Mouse (Mus musculus) megakaryocyte, embryonic 14.5 days (primary cell): ENCODE data around the gene Colgalt1. TPM values are rescaled to one million over a fixed set of nuclear protein-coding genes. Genes with fewer than 3 reads are reported as not detected.

ENCODE experiments used
- H3K27me3 ChIP-seq: replicated peaks from 2 replicates; pipeline ENCODE3; 2012; ENCODE audit warnings: inconsistent platforms
- H3K36me3 ChIP-seq: replicated peaks from 2 replicates; pipeline ENCODE3; 2012; ENCODE audit warnings: low read length, inconsistent platforms, mixed read lengths
- H3K4me1 ChIP-seq: 2 replicates; pipeline ENCODE4 v1.6.1; 2012; ENCODE audit warnings: inconsistent platforms
- H3K4me3 ChIP-seq: replicated peaks from 2 replicates; pipeline ENCODE3; 2012; ENCODE audit warnings: moderate library complexity, mild to moderate bottlenecking, inconsistent platforms
- H3K9me3 ChIP-seq: 2 replicates; pipeline ENCODE4 v1.6.1; 2012; ENCODE audit warnings: inconsistent platforms
- FLI1 ChIP-seq: IDR thresholded peaks from 2 replicates; pipeline ENCODE4 v1.6.1; 2012; ENCODE audit warnings: low read length, inconsistent platforms, mixed read lengths
- GATA1 ChIP-seq: IDR thresholded peaks from 3 replicates; pipeline ENCODE4 v1.6.1; 2012; ENCODE audit warnings: mixed read lengths, low read length, inconsistent platforms, borderline replicate concordance
- polyA plus RNA-seq: library from polyadenylated mRNA; stranded (reverse); fragments of >175 nt; gene quantifications from 2 replicates; pipeline ENCODE4 v1.2.3, GENCODE M21; 2012; ENCODE audit warnings: low replicate concordance; ENCODE audit not compliant: insufficient read depth

Colgalt1 gene
- polyA plus RNA-seq, 1 experiment: 14.0 TPM

GRCm38 (mm10) chr8:71588762-71589161, 22.0 kb upstream of the Colgalt1 start:
- Histone ChIP-seq H3K4me1 (peaks cover 42% of the 10 kb centered on the region), H3K36me3 (peaks cover 40% of the 10 kb centered on the region), H3K9me3 (no peaks in the 10 kb centered on the region), H3K27me3 (peaks cover 8% of the 10 kb centered on the region), H3K4me3 (peak overlapping the region; percentile 60)
- TF ChIP-seq FLI1: no peak
- no peak for TF ChIP-seq GATA1

- Histone ChIP-seq H3K4me1 (peaks cover 57% of the 10 kb centered on the region), H3K36me3 (peaks cover 42% of the 10 kb centered on the region)
Measured at GRCm38 (mm10) chr8:71591017-71591416, 19.8 kb upstream of the Colgalt1 start.

GRCm38 (mm10) chr8:71591471-71592373, 19.1 kb upstream of the Colgalt1 start, which contains the start of gene Pgls:
Gene Pgls (plus strand): TSS chr8:71592176.
- no peaks in the 10 kb centered on the region for H3K27me3 ChIP-seq
- peaks cover 45% of the 10 kb centered on the region for H3K36me3 ChIP-seq
- H3K9me3 ChIP-seq: no peaks in the 10 kb centered on the region
- TF ChIP-seq FLI1 (no peak), GATA1 (no peak)
- peaks cover 64% of the 10 kb centered on the region for H3K4me1 ChIP-seq
- peak within 1 kb of the TSS; percentile 99 for H3K4me3 ChIP-seq

More at GRCm38 (mm10) chr8:71591017-71591416, 19.8 kb upstream of the Colgalt1 start:
- TF ChIP-seq FLI1: no peak
- TF ChIP-seq GATA1: no peak
- peak overlapping the region; percentile 99 for H3K4me3 ChIP-seq
- no peaks in the 10 kb centered on the region for H3K27me3 ChIP-seq
- no peaks in the 10 kb centered on the region for H3K9me3 ChIP-seq

- no peaks in the 10 kb centered on the region for H3K27me3 ChIP-seq
- peaks cover 69% of the 10 kb centered on the region for H3K4me1 ChIP-seq
- peaks cover 48% of the 10 kb centered on the region for H3K36me3 ChIP-seq
- H3K9me3 ChIP-seq: no peaks in the 10 kb centered on the region
- peak overlapping the region; percentile 99 for H3K4me3 ChIP-seq
- no peak for TF ChIP-seq FLI1
- TF ChIP-seq GATA1: no peak
Measured at GRCm38 (mm10) chr8:71592374-71593170, 18.2 kb upstream of the Colgalt1 start.

GRCm38 (mm10) chr8:71593556-71594323, 17.1 kb upstream of the Colgalt1 start:
- TF ChIP-seq GATA1 (no peak), FLI1 (no peak)

GRCm38 (mm10) chr8:71594324-71594722, 16.5 kb upstream of the Colgalt1 start:
- H3K36me3 ChIP-seq: peaks cover 55% of the 10 kb centered on the region
- H3K4me1 ChIP-seq: peaks cover 65% of the 10 kb centered on the region
- no peak overlapping the region for H3K4me3 ChIP-seq

More at GRCm38 (mm10) chr8:71593556-71594323, 17.1 kb upstream of the Colgalt1 start:
- peaks cover 65% of the 10 kb centered on the region for H3K4me1 ChIP-seq
- peaks cover 50% of the 10 kb centered on the region for H3K36me3 ChIP-seq
- H3K27me3 ChIP-seq: no peaks in the 10 kb centered on the region
- H3K9me3 ChIP-seq: no peaks in the 10 kb centered on the region
- H3K4me3 ChIP-seq: peak overlapping the region; percentile 99

GRCm38 (mm10) chr8:71595862-71596261, 14.9 kb upstream of the Colgalt1 start:
- H3K4me1 ChIP-seq: peaks cover 54% of the 10 kb centered on the region
- peak overlapping the region; percentile 69 for H3K4me3 ChIP-seq
- H3K36me3 ChIP-seq: peaks cover 71% of the 10 kb centered on the region
- H3K9me3 ChIP-seq: no peaks in the 10 kb centered on the region
- H3K27me3 ChIP-seq: no peaks in the 10 kb centered on the region
- TF ChIP-seq FLI1: no peak
- no peak for TF ChIP-seq GATA1

More at GRCm38 (mm10) chr8:71594324-71594722, 16.5 kb upstream of the Colgalt1 start:
- no peaks in the 10 kb centered on the region for H3K27me3 ChIP-seq
- no peaks in the 10 kb centered on the region for H3K9me3 ChIP-seq
- TF ChIP-seq GATA1 (no peak), FLI1 (no peak)

- H3K36me3 ChIP-seq: peaks cover 72% of the 10 kb centered on the region
- no peaks in the 10 kb centered on the region for H3K9me3 ChIP-seq
- H3K4me1 ChIP-seq: peaks cover 49% of the 10 kb centered on the region
- TF ChIP-seq GATA1 (no peak), FLI1 (no peak)
- H3K27me3 ChIP-seq: no peaks in the 10 kb centered on the region
- H3K4me3 ChIP-seq: no peak overlapping the region
Measured at GRCm38 (mm10) chr8:71596384-71596783, 14.4 kb upstream of the Colgalt1 start.

GRCm38 (mm10) chr8:71596798-71597197, 14.0 kb upstream of the Colgalt1 start:
- Histone ChIP-seq H3K4me1 (peaks cover 46% of the 10 kb centered on the region), H3K27me3 (no peaks in the 10 kb centered on the region), H3K9me3 (no peaks in the 10 kb centered on the region), H3K36me3 (peaks cover 73% of the 10 kb centered on the region), H3K4me3 (no peak overlapping the region)
- TF ChIP-seq FLI1 (no peak), GATA1 (no peak)
